Mouse (Mus musculus): Measurements from ENCODE around the gene Cdk1.

GRCm38 (mm10) chr10:69321519-69322035 lies 31.2 kb downstream of the Cdk1 start:
- TF ChIP-seq CTCF (conservative IDR thresholded peaks at IDR 0.05; ENCODE audit: low read length): no peak
- TF ChIP-seq POU5F1 (IDR thresholded peaks at IDR 0.05; ENCODE audit: borderline replicate concordance, low read length): no peak
- TF ChIP-seq NANOG (IDR thresholded peaks at IDR 0.05; ENCODE audit: borderline replicate concordance, low read length): no peak
